Mouse (Mus musculus): ENCODE measurements at regions not wholly inside any gene's neighbourhood (a gene's known extent, or its start where the extent isn't known, plus 50 kb on each side); places are given as distances from the start of the nearest gene placed in this dataset.

DNA sequence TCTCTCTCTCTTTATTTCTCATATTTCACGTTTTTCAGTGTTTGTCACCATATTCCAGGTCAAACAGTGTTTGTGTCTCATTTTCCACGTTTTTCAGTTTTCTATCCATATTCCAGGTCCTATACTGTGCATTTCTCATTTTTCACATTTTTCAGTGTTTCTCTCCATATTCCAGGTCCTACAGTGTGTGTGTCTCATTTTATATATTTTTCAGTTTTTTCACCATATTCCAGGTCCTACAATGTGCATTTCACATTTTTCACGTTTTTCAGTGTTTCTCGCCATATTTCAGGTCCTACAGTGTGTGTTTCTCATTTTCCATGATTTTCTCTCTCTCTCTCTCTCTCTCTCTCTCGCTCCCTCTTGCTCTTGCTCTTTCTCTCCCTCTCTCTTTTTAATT is 391.9 kb upstream of the Nbea start:
- TF ChIP-seq CTCF (IDR thresholded peaks at IDR 0.05; ENCODE audit: low read depth) (no peak), EP300 (IDR thresholded peaks at IDR 0.05; ENCODE audit: low read depth) (no peak)

All from heart, postnatal 0 days (tissue).